Mouse (Mus musculus): ENCODE data around the gene Colq.
"Not testable (repeated sequence)": the region's sequence is repeated elsewhere in the genome, so short reads cannot be mapped to it uniquely, and the experiment has no call there.

The Colq gene

DNA sequence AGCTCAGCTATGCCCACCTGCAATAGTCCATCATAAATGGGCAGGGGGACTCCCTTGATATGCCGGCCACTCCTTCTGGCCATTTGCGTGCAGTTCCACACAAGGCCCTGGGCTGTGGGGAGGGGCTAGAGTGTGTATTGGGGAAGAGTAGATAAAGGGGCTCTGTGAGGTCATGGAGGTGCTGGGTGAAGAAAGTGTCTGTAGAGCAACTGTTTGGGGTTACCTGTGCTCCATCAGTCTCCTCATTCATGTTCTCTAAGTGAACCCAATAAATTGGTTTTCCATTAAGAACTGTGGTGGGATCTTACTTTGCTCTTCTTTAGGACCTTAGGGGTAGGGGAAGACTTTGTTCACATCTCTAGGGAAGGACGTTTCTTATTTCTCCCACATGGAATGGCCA lies at the start of gene Colq:
TSS of gene Colq (minus strand) at position 101 of the 400 bp plus-strand sequence.
- DNase-seq: no peak

DNA sequence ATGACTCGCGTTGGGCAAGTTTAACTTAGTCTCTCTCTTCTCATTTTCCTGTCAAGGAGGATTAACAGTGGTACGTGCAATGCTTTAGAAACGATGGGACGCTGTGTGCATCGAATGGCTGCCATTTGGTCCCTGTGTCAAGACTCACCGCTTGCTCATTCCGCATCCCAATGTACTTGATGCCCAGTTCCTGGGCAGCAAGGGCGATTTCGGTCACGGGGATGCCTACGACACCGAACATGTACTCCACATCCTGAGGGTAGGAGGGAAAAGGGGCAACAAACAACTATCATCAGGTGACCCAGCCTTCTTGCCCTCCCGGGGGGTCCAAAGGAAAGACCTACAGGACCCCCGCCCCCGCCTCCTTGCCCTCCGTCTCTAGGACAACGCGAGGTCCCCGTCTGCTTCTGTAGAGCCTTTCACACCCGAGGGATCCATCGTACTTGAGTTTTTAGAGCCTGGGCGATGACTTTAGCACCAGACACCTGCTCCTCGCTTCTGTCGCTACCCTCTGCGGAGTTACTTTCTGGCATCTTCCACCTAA lies 49.3 kb upstream of the Colq start, which contains the start of gene Gm49387:
TSS of gene Gm49387 (minus strand) at position 533 of the 544 bp plus-strand sequence.
- peak in 1 of 2 experiments; percentile 28 for DNase-seq

DNA sequence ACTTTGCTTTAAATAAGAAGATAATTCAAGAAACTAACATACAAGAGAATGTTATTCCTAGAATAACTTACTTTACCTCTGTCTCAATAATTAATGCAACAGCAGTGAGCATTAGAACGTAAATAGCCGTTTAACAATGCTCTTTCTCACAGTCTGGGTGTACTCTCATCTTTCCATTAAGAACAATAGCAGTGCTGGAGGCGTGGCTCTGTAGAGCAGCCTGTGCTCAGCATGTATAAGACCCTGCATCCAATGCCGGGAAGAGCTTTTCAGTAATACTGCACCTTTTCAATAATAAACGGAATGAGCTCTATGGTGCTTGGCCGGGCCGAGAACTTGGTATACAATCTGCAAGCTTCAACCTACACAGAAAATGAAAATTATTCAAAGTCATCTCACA lies 39.5 kb upstream of the Colq start:
- DNase-seq: no peak

DNA sequence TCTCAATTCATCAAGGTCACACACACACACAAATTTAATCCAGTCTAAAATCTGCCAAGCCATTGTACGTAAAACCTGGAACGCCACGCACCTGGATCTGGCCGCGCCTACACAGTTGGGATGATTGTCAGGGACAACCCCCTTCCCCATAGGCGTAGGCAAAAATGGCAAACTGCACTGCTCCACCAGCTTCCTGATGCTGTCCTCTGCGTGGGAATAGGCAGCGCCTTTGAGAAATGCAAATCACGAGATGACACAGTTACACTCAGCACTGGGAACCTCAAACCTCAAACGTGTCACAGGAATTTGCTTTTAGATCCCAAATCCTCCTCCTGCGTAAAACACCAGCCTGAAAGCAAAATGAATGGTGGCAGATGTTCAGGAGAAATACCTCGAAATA lies 31.6 kb upstream of the Colq start:
- DNase-seq: no peak

DNA sequence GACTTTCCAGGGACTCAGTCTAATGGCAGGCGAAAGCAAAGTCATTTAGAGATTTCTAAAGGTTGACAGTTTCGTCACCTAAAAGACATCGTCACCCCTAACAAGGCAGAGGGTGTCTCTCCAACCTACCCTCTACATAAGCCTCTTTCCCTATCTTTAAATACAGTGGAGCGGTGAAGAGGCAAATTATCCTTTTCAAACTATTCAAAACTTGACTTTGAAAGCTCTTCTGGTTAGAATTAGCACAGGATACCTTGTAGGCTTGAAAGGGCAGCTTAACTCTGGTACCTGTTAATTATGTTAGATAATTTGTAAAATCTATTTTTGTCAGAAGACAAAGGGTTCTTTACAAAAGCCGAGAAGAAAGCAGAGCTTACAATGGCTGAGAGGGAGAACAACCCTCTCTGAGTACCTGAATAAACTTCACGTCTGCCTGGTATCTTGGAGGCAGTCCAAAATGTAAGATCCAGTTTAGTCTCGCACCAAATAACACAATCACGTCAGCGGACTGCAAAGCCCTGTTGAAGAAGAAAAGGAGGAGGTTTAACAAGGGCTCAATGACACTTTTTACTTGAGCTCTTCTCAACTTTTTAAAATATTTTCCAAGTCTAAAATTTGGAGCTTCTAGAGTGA lies 29.6 kb upstream of the Colq start:
- no peak for DNase-seq

DNA sequence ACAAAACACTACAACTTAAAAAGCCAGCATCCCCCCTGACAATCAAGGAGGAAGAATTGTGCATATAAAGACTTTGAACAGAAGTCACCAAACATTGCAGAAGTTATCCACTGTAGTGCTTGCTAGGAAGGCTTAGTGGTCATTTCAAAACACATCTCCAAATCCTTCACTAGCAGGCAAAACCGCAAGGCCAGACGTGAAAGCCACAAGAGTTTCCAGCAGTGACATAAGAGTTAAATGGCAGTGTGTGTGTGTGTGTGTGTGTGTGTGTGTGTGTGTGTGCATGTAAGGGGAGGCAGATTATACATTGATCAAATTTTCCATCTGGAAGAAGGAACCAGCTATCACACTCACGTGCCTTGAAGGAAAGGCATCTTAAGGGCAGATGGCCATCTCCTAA lies 26.9 kb upstream of the Colq start:
- no peak for DNase-seq

DNA sequence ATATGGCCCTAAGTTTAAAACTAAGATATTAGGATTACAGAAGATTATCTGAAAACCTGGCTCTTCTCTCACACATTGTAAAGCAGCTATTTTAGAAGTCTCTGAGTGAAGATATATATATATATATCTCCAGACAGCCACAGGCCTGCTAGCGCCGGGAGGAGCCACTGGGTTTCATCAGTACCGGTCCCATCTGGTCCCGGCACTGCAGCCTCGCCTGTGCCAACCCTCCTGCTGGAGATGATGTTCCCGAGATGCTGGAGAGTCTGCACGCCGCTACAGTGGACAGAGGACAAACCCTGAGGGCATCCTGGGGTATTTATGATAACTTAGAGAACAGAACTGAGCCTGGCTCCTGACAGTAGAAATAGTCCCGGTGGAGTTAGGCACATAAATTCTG lies 26.1 kb upstream of the Colq start:
- DNase-seq: no peak

DNA sequence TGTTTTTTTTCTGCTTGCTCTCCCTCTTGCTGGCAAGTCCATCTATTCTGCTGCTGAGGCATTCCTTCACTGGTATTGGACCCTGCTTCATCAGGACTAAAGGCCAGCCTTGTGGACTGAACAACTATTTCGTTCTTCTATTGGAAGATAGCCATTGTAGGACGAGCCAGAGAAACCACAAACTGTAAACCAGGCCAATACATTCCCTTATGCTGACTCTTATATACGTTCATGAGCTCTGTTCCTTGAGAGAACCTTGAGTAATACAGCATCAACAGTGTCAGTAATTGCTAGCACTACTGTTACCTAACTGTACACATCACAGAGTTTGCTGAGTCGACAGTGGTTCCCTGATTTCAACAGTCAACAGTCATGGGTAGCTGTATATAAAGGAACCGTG lies 22.5 kb upstream of the Colq start:
- DNase-seq: no peak

DNA sequence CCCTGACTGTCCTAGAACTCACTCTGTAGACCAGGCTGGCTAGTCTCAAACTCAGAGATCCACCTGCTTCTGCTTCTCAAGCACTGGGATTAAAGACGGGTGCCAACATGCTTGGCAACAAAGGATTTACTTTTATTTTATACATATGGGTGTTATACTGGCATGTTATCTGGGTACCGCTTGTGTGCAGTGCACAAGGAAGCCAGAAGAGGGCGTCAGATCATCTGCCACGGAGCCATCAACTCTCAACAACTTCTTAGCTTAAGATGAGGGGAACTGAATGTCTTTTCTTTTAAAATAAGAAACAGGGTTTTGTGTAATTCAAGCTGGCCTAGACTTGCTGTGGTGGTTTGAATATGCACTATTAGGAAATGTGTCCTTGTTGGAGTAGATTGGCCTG lies 20.8 kb upstream of the Colq start:
- no peak for DNase-seq

DNA sequence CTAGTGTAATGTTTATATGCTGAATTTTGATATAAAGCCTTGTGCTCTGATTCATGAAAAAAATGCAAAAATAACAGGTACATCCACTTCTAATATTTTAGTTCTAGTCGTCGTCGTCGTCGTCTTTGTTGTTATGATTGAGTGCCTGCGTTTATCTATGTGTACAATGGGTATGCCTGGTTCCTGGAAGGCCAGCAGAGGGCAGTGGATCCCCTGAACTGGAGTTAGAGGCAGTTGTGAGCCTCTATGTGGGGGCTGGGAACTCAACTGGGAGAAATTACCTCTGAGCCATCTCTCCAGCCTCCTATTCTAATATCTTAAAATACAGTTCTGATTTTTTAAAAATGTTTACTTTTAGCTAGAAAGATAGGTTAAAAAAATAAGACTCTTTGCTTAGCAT lies 14.4 kb upstream of the Colq start:
- DNase-seq: peak; percentile 5 to 11

DNA sequence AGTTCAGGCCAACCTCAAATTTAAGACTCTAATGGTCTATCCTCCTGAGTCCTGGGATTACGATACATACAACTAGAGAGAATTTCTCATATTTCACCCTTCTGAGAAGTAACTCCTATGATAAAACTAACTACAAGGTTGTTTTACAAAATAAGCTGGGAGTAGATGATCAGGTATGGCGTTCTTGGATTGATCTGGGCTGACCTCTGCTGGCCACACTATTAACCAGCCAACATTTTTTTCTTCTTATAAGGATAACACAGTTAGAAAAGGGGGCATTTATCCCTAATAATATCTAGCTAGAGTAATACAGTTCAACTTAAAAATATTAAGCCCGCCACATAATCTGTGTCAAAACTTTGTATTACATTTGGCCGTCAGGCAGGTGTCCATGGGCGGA lies 13.8 kb upstream of the Colq start:
- DNase-seq: peak; percentile 22 to 29

DNA sequence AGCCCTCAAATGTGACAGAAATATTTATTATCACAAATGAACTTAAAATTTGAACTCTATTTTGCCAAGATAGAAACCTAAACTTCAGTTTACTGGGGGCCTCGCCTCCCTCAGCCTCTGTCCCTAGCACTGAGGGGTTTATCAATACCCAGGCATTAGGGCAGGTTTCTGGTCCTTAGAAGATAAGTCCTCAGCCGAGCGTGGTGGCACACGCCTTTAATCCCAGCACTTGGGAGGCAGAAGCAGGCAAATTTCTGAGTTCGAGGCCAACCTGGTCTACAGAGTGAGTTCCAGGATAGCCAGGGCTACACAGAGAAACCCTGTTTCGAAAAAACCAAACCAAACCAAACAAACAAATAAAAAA lies 11.5 kb upstream of the Colq start:
- not testable (repeated sequence) for DNase-seq

DNA sequence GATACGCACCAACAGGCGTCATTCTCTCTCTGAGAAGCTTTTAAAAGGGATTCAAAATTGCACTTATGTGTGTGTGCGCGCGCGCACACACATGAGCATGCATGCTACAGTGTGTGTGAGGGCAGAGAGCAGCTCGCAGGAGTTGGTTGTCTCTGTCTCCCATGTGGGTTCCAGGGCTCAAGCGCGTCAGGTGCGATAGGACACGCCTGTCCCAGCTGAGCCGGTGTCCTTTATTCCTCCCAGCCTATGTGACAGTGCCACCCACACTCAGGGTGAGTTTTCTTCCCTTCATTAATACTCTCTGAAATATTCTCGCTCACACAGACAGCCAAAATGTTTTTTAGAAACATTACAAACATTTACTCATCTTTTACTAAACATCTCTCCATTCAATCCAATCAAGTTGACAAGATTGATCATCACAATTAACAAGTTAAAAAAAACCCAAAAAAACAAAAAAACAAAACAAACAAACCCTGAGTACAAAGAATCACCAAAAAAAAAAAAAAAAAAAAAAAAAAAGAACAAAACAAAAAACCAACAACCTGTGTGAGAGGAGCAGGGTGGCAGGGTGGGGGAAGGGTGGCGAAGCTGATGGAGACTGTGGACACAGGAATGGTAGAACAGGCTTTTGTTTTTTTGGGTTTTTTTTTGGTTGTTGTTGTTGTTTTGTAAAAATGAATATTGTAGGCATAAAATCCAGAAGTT lies 10.9 kb upstream of the Colq start:
- DNase-seq: no peak

DNA sequence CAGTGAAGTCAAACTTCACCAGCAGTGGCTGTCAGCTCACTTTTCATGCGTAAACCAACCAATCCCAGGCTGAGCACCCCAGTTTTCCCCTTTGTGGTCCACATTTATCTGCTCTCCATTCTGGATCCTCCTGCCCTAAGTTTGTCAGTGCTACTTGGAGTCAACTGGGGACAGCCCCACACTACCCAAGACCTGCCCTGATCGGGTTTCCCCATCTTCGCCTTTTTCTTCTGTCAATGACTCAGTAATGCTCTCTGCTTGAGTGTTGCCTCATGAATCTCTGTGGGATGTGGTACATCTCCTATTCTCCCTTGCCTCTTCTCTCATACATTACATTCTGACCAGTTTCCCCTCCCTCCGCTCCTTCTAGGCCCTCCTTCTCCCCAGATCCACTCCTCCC lies 6.3 kb upstream of the Colq start:
- DNase-seq: no peak

DNA sequence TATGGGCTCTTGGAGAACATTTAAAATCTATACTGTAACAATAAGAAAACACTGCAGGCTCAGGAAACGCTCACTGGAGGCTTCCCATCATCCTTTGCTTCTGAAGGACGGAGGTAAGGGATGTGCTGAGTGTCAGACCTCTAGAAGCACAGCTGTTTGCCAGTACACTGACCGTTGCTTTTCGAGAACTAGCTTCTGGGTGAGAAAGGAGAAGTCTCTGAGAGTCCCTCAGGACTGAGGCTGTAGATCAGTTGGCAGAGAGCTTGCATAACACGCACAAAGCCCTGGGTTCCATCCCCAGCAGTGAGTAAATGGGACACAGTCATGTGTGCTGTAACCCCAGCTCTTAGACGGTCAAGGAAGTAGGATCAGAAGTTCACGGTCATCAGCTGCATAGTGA lies 5.3 kb upstream of the Colq start:
- DNase-seq: no peak

DNA sequence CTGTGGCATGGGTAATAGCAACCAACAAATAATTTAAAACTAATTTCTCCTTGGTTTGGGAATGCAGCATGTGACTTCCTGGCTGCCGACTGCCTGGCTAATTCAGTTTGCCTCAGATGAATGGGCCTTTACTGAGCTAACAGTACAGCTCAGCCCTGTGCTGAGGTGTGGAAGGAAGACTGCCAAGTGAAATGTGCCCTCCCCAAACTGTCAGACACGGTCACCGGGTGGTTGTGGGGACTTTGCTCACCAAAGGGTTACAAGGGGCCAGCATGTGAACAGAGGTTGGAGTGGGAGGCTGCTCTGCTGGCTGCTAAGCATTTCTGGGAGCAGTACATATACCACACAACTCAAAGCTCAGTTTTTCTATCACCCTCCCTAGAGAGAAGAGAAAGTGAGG lies 3.5 kb upstream of the Colq start:
- DNase-seq: no peak

DNA sequence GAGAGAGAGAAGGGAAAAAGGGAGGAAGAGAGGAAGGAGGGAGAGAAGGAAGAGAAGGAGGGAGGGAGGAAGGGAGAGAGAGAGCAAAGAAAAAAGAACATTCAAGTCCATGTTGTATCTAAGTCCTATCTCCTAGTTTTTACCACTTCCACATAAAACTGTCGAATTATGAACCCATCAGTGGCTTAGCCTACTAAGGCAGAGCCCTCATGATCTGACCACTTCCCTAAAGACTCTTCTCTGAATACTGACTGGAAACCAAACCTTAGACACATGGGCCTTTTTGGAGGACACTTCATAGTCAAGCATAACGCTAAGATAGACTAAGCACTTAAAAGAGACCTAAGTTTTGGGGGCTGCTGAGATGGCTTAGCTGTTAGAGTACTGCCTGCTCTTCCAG lies 1.9 kb upstream of the Colq start:
- DNase-seq: no peak

DNA sequence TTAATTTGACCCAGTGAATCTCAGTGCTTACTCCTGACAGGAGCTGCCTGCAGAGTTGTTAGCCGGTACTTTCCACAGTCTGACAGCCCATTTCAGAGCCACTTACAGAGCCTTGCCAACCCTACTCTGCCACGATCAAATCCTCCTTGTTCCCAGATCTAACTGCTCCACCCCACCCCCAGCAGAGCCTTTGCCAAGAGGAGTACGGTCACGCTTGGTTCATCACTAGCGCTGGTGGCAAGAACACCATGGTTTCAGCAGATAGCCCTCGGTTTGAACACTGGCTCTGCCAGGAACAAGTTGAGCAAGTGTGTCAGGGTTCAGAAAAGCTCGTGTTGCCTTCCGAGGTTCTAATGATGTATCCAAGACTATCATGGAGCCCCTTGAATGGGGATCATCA lies 4.7 kb downstream of the Colq start:
- DNase-seq: no peak

DNA sequence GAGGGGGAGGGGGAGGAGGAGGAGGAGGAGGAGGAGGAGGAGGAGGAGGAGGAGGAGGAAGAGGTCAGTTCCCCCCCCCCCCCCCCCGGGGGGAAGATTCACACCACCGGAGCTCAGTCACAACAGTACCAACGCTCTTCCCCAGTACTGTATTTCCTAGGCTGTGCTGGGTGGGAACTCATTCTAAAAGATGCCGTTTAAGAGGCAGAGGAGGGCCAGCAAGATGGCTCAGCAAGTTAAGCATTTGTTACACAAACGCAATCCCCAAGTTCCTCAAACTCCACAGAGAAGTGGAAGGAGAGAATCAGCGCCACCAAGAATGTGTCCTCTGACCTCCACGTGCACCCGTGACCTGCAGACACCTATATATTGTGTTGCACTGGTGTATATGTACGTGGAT lies 8.1 kb downstream of the Colq start:
- DNase-seq: no peak

DNA sequence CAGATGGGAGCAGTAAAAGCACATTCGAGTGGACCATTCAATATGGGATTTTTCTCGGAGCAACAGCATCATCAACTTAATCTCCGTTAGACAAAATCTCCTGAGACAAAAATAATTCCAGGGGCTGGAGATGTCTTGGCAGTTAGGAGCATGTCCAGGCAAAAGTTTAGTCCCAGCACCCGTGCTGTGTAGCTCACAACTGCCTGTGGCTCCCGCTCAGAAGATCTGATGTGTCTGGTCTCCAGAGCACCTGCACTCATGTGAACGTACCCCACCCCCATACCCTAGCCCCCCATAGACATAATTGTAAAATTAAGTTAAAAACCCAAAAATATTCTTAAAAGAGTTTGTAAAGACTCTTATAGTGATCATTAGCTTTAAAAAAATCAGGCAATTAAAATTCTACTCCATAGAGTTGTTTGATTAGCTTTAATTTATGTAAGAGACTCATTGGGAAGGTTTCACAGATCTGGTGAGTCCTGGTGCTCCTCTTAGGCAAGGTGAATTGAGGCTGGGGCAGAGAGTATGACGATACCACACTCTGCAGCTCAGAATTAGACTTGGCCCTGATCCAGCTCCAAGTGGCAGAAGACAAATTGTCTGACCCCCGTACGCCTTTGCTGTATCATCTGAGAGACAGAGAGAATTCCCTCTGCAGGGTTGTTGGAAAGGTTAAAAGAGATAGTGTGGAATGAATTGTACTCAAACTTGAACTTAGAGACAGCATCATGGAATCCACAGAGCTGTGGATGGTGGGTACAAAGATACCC lies 13.0 kb downstream of the Colq start:
- no peak for DNase-seq

DNA sequence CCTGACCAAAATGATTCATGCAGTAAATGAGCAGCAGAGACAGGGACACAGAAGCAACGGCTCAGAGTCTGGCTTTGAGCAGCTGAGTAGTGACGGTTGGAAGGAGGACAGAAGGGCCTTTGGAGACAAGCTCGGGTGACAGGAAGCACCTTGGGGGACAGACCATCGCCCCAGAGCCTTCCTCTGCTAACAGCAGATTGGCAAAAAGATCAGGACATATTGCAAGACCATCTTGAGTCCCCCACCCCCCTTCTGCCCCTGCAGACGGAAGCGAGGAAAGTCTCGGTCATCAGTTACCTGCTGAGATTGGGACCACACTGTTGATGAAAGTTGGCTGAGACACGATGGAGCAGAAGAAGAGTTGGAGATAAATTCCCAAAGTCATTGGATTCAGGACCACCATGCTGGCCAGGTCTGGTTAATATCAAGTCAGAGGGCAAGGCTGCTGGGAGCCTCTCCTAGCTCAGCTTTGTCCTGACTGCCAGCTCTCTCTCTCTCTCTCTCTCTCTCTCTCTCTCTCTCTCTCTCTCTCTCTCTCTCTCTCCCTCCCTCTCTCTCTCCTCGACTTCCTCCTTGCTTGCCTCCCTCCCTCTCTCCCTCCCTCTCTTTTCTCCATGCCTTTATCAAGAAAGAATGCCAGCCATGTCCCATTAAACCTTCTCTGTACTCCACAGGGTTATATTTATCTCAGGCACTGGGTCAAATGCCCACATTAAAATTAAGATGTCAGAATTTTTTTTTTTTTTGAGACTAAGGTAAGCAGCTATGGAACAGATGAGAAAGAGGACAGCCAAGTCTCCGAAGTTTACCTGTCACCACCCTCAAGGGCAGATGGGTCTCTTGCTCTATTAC lies 14.1 kb downstream of the Colq start:
- DNase-seq: no peak

DNA sequence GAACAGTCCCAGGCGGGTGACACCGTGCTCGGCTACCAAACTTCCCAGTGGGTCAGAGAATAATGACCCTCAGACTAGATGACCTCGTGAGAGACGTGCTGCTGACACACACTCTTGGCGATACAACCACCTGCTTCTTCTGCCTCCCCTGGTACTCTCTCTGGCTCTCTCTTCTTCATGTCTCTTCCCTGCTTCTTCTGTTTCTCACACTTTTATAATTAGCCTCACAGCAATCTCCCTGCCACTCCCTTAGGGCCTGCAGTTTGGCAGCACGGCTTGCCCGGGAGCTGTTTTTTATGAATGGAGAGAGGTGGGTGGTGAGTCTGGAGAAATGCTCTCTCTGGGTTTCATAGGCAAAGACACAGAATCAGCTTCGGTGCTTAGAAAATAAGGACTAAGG lies 15.3 kb downstream of the Colq start:
- no peak for DNase-seq
